ENCODE assay signal across 9 mouse cellular contexts in genomic region chr13:58068421-58069209, GRCm38 (mm10). TPM values are rescaled to one million over a fixed set of nuclear protein-coding genes. Genes with fewer than 3 reads are reported as not detected.
A peak's percentile ranks its signal among the peaks of the same experiment; 100 is the strongest.
DNase-seq lines count a peak whose midpoint lies in the region; ATAC-seq lines count a peak whose summit lies in the region.
"Had no signal": no experiment of that assay in that cellular context is flagged by ENCODE, and none has a peak within 500 bp of the region (broad histone marks: within the 10 kb centered on the region; RNA-seq: fewer than 3 reads in every experiment).

No protein-coding gene starts in this region.

- no peaks in the 10 kb centered on the region for H3K27me3 ChIP-seq in kidney, embryonic 15.5 days
- no peaks in the 10 kb centered on the region for H3K27me3 ChIP-seq in embryonic facial prominence, embryonic 10.5 days (replicated peaks; ENCODE audit: low read depth, poor library complexity, severe bottlenecking)
- H3K27me3 ChIP-seq: limb, embryonic 12.5 days had no signal

- H3K4me3 ChIP-seq in kidney, embryonic 15.5 days (replicated peaks), result no peak overlapping the region
- no peak overlapping the region for H3K4me3 ChIP-seq in embryonic facial prominence, embryonic 10.5 days
- H3K4me3 ChIP-seq: limb, embryonic 12.5 days had no signal

- H3K4me1 ChIP-seq in kidney, embryonic 15.5 days, result peaks cover 54% of the 10 kb centered on the region
- peaks cover 48% of the 10 kb centered on the region for H3K4me1 ChIP-seq in embryonic facial prominence, embryonic 10.5 days

- no peak for DNase-seq in kidney, adult 9 months
- no peak for DNase-seq in embryonic facial prominence, embryonic 10.5 days (ENCODE audit: low spot score)
- peak; percentile 64 to 69 for DNase-seq in frontal cortex, postnatal 36 days (ENCODE audit: low spot score in 2 of 2)
- peak; percentile 55 to 67 for DNase-seq in left cerebral cortex, postnatal 14 days (ENCODE audit: low spot score in 2 of 2)
- DNase-seq in urinary bladder, adult 2 months (ENCODE audit: low spot score), result no peak
- DNase-seq in MN1 (ENCODE audit: low spot score), result no peak
- DNase-seq in Muller cell, postnatal 12 days (ENCODE audit: inconsistent ontology term), result no peak

- no peaks in the 10 kb centered on the region for H3K36me3 ChIP-seq in kidney, embryonic 15.5 days
- no peaks in the 10 kb centered on the region for H3K36me3 ChIP-seq in embryonic facial prominence, embryonic 10.5 days (replicated peaks)

- WGBS in kidney, embryonic 15.5 days, result 89% methylated on average over 15 of the region's 15 CpGs
- 89% methylated on average over 15 of the region's 15 CpGs for WGBS in embryonic facial prominence, embryonic 10.5 days

- H3K9ac ChIP-seq in kidney, embryonic 15.5 days, result no peak overlapping the region
- H3K9ac ChIP-seq: limb, embryonic 12.5 days had no signal

- no peak for ATAC-seq in kidney, embryonic 15.5 days (replicated peaks; ENCODE audit: low FRiP score)

- H3K4me2 ChIP-seq in kidney, embryonic 15.5 days, result no peak overlapping the region

- intact Hi-C loops in left cerebral cortex, postnatal 14 days (cut with DNase I), result no loop called here

- H3K9me3 ChIP-seq in kidney, embryonic 15.5 days (replicated peaks), result no peaks in the 10 kb centered on the region
- no peaks in the 10 kb centered on the region for H3K9me3 ChIP-seq in embryonic facial prominence, embryonic 10.5 days
- H3K9me3 ChIP-seq: limb, embryonic 12.5 days had no signal

- peak overlapping the region; percentile 93 for H3K27ac ChIP-seq in kidney, embryonic 15.5 days
- H3K27ac ChIP-seq in embryonic facial prominence, embryonic 10.5 days (replicated peaks), result peak overlapping the region; percentile 11; the same call in 1 of the 2 replicates

RNA-seq across cellular contexts. Expression of gene Klhl3, which starts 44.8 kb away (rescaled TPM):
- polyA plus RNA-seq in kidney, embryonic 15.5 days (2015; fragmentation: Nextera tagmentation; extraction: Ambion mirVana), result 6.5 and 7.2 TPM in 2 replicates
- 1.7 and 1.8 TPM in 2 replicates for polyA plus RNA-seq in embryonic facial prominence, embryonic 10.5 days (2016; fragmentation: Nextera tagmentation; extraction: Ambion mirVana)
- 10 to 100 TPM; 28.0 to 30.2 TPM for total RNA-seq in left cerebral cortex, postnatal 14 days (2021)
- polyA plus RNA-seq in urinary bladder, adult 2 months (2012; rRNA removed), result 1.6 and 2.1 TPM in 2 replicates

RNA-seq across cellular contexts. Expression of gene Hnrnpa0, which starts 59.7 kb away (rescaled TPM):
- 38.6 and 41.5 TPM in 2 replicates for polyA plus RNA-seq in kidney, embryonic 15.5 days (2015; fragmentation: Nextera tagmentation; extraction: Ambion mirVana)
- 44.5 and 52.5 TPM in 2 replicates for polyA plus RNA-seq in embryonic facial prominence, embryonic 10.5 days (2016; fragmentation: Nextera tagmentation; extraction: Ambion mirVana)
- total RNA-seq in left cerebral cortex, postnatal 14 days (2021), result 100 to 1,000 TPM; 125 to 136 TPM
- polyA plus RNA-seq in urinary bladder, adult 2 months (2012; rRNA removed), result 77.7 and 79.7 TPM in 2 replicates

Comparison
In these comparisons a context has a peak if more than half of its experiments do, and no peak if none do; other contexts are left out.
1. DNase-seq: peak in frontal cortex, postnatal 36 days (2 of 2) and left cerebral cortex, postnatal 14 days (2 of 2); none in kidney, adult 9 months (single experiment), embryonic facial prominence, embryonic 10.5 days (single experiment), urinary bladder, adult 2 months (single experiment), MN1 (single experiment) and Muller cell, postnatal 12 days (single experiment).